Mouse (Mus musculus): Measurements from ENCODE around the gene Xpot. TPM values are rescaled to one million over a fixed set of nuclear protein-coding genes. Genes with fewer than 3 reads are reported as not detected.

Gene Xpot
- 53.9 and 56.1 TPM in 2 replicates for polyA plus RNA-seq (2015; fragmentation: Nextera tagmentation; extraction: Ambion mirVana)

- under 1% methylated on average over 70 of the region's 70 CpGs for WGBS
- H3K4me1 ChIP-seq (ENCODE audit: control insufficient read depth, insufficient read depth, low read length) = peaks cover 12% of the 10 kb centered on the region
- H3K27me3 ChIP-seq (ENCODE audit: control insufficient read depth, insufficient read depth, low read length) = no peaks in the 10 kb centered on the region
- H3K4me3 ChIP-seq (replicated peaks; ENCODE audit: low read length) = peak within 1 kb of the TSS; percentile 92
- peak within 1 kb of the TSS; percentile 96 for H3K27ac ChIP-seq (ENCODE audit: low read length)
- peak; percentile 100 for ATAC-seq (ENCODE audit: insufficient read depth, low FRiP score)
- peaks cover 6% of the 10 kb centered on the region for H3K36me3 ChIP-seq (ENCODE audit: control insufficient read depth, insufficient read depth, low read length)
- peak within 1 kb of the TSS; percentile 64 for H3K4me2 ChIP-seq (ENCODE audit: low read depth, low read length)
- H3K9me3 ChIP-seq (replicated peaks; ENCODE audit: control insufficient read depth, low read length) = no peaks in the 10 kb centered on the region
- H3K9ac ChIP-seq (ENCODE audit: low read length) = peak within 1 kb of the TSS; percentile 94
Measured at GRCm38 (mm10) chr10:121626186-121626882, at the start of gene Xpot. Xpot (minus strand) TSS chr10:121626332.

GRCm38 (mm10) chr10:121669103-121669502 is 43.0 kb upstream of the Xpot start:
- H3K36me3 ChIP-seq (ENCODE audit: control insufficient read depth, insufficient read depth, low read length) = no peaks in the 10 kb centered on the region
- H3K4me2 ChIP-seq (ENCODE audit: low read depth, low read length) = no peak overlapping the region
- no peak overlapping the region for H3K9ac ChIP-seq (ENCODE audit: low read length)
- no peaks in the 10 kb centered on the region for H3K9me3 ChIP-seq (replicated peaks; ENCODE audit: control insufficient read depth, low read length)
- no peaks in the 10 kb centered on the region for H3K4me1 ChIP-seq (ENCODE audit: control insufficient read depth, insufficient read depth, low read length)
- ATAC-seq (ENCODE audit: insufficient read depth, low FRiP score) = no peak
- WGBS = 80% methylated on average over 10 of the region's 10 CpGs
- H3K27me3 ChIP-seq (ENCODE audit: control insufficient read depth, insufficient read depth, low read length) = no peaks in the 10 kb centered on the region
- H3K4me3 ChIP-seq (replicated peaks; ENCODE audit: low read length) = no peak overlapping the region
- H3K27ac ChIP-seq (ENCODE audit: low read length) = no peak overlapping the region

GRCm38 (mm10) chr10:121665631-121666145 is 39.6 kb upstream of the Xpot start:
- H3K27me3 ChIP-seq (ENCODE audit: control insufficient read depth, insufficient read depth, low read length) = no peaks in the 10 kb centered on the region
- no peaks in the 10 kb centered on the region for H3K36me3 ChIP-seq (ENCODE audit: control insufficient read depth, insufficient read depth, low read length)
- H3K4me2 ChIP-seq (ENCODE audit: low read depth, low read length) = no peak overlapping the region
- H3K9me3 ChIP-seq (replicated peaks; ENCODE audit: control insufficient read depth, low read length) = no peaks in the 10 kb centered on the region
- H3K27ac ChIP-seq (ENCODE audit: low read length) = no peak overlapping the region
- H3K4me3 ChIP-seq (replicated peaks; ENCODE audit: low read length) = no peak overlapping the region
- 62% methylated on average over 8 of the region's 8 CpGs for WGBS
- no peak overlapping the region for H3K9ac ChIP-seq (ENCODE audit: low read length)
- no peaks in the 10 kb centered on the region for H3K4me1 ChIP-seq (ENCODE audit: control insufficient read depth, insufficient read depth, low read length)
- no peak for ATAC-seq (ENCODE audit: insufficient read depth, low FRiP score)

- WGBS = 66% methylated on average over 13 of the region's 13 CpGs
- no peak overlapping the region for H3K4me2 ChIP-seq (ENCODE audit: low read depth, low read length)
- no peaks in the 10 kb centered on the region for H3K36me3 ChIP-seq (ENCODE audit: control insufficient read depth, insufficient read depth, low read length)
- no peak overlapping the region for H3K4me3 ChIP-seq (replicated peaks; ENCODE audit: low read length)
- ATAC-seq (ENCODE audit: insufficient read depth, low FRiP score) = no peak
- no peaks in the 10 kb centered on the region for H3K27me3 ChIP-seq (ENCODE audit: control insufficient read depth, insufficient read depth, low read length)
- no peak overlapping the region for H3K27ac ChIP-seq (ENCODE audit: low read length)
- H3K4me1 ChIP-seq (ENCODE audit: control insufficient read depth, insufficient read depth, low read length) = no peaks in the 10 kb centered on the region
- no peaks in the 10 kb centered on the region for H3K9me3 ChIP-seq (replicated peaks; ENCODE audit: control insufficient read depth, low read length)
- no peak overlapping the region for H3K9ac ChIP-seq (ENCODE audit: low read length)
Measured at GRCm38 (mm10) chr10:121663599-121663998, 37.5 kb upstream of the Xpot start.

GRCm38 (mm10) chr10:121662711-121663110 is 36.6 kb upstream of the Xpot start:
- no peak overlapping the region for H3K4me2 ChIP-seq (ENCODE audit: low read depth, low read length)
- H3K36me3 ChIP-seq (ENCODE audit: control insufficient read depth, insufficient read depth, low read length) = no peaks in the 10 kb centered on the region
- H3K27me3 ChIP-seq (ENCODE audit: control insufficient read depth, insufficient read depth, low read length) = no peaks in the 10 kb centered on the region
- no peaks in the 10 kb centered on the region for H3K9me3 ChIP-seq (replicated peaks; ENCODE audit: control insufficient read depth, low read length)
- H3K9ac ChIP-seq (ENCODE audit: low read length) = no peak overlapping the region
- no peak overlapping the region for H3K4me3 ChIP-seq (replicated peaks; ENCODE audit: low read length)
- WGBS = 91% methylated on average over 2 of the region's 2 CpGs
- no peak for ATAC-seq (ENCODE audit: insufficient read depth, low FRiP score)
- no peaks in the 10 kb centered on the region for H3K4me1 ChIP-seq (ENCODE audit: control insufficient read depth, insufficient read depth, low read length)
- H3K27ac ChIP-seq (ENCODE audit: low read length) = no peak overlapping the region

- 80% methylated on average over 4 of the region's 4 CpGs for WGBS
- Histone ChIP-seq H3K4me1 (ENCODE audit: control insufficient read depth, insufficient read depth, low read length) (no peaks in the 10 kb centered on the region), H3K27me3 (ENCODE audit: control insufficient read depth, insufficient read depth, low read length) (no peaks in the 10 kb centered on the region), H3K4me2 (ENCODE audit: low read depth, low read length) (no peak overlapping the region), H3K4me3 (replicated peaks; ENCODE audit: low read length) (no peak overlapping the region), H3K36me3 (ENCODE audit: control insufficient read depth, insufficient read depth, low read length) (no peaks in the 10 kb centered on the region), H3K27ac (ENCODE audit: low read length) (no peak overlapping the region), H3K9me3 (replicated peaks; ENCODE audit: control insufficient read depth, low read length) (no peaks in the 10 kb centered on the region), H3K9ac (ENCODE audit: low read length) (no peak overlapping the region)
- no peak for ATAC-seq (ENCODE audit: insufficient read depth, low FRiP score)
Measured at GRCm38 (mm10) chr10:121655907-121656306, 29.8 kb upstream of the Xpot start.

- H3K4me3 ChIP-seq (replicated peaks; ENCODE audit: low read length) = no peak overlapping the region
Measured at GRCm38 (mm10) chr10:121653079-121653478, 26.9 kb upstream of the Xpot start.

GRCm38 (mm10) chr10:121646294-121646693 is 20.2 kb upstream of the Xpot start:
- Histone ChIP-seq H3K4me3 (replicated peaks; ENCODE audit: low read length) (no peak overlapping the region), H3K9ac (ENCODE audit: low read length) (no peak overlapping the region), H3K4me1 (ENCODE audit: control insufficient read depth, insufficient read depth, low read length) (peaks cover 6% of the 10 kb centered on the region; the same call in 1 of the 2 replicates), H3K27ac (ENCODE audit: low read length) (no peak overlapping the region), H3K9me3 (replicated peaks; ENCODE audit: control insufficient read depth, low read length) (no peaks in the 10 kb centered on the region), H3K4me2 (ENCODE audit: low read depth, low read length) (no peak overlapping the region), H3K27me3 (ENCODE audit: control insufficient read depth, insufficient read depth, low read length) (peaks cover 10% of the 10 kb centered on the region), H3K36me3 (ENCODE audit: control insufficient read depth, insufficient read depth, low read length) (no peaks in the 10 kb centered on the region)
- WGBS = 58% methylated on average over 6 of the region's 6 CpGs
- no peak for ATAC-seq (ENCODE audit: insufficient read depth, low FRiP score)

More at GRCm38 (mm10) chr10:121653079-121653478, 26.9 kb upstream of the Xpot start:
- H3K4me2 ChIP-seq (ENCODE audit: low read depth, low read length) = no peak overlapping the region
- H3K9ac ChIP-seq (ENCODE audit: low read length) = no peak overlapping the region
- 89% methylated on average over 1 of the region's 1 CpGs for WGBS
- no peaks in the 10 kb centered on the region for H3K27me3 ChIP-seq (ENCODE audit: control insufficient read depth, insufficient read depth, low read length)
- no peak for ATAC-seq (ENCODE audit: insufficient read depth, low FRiP score)
- no peaks in the 10 kb centered on the region for H3K4me1 ChIP-seq (ENCODE audit: control insufficient read depth, insufficient read depth, low read length)
- no peaks in the 10 kb centered on the region for H3K36me3 ChIP-seq (ENCODE audit: control insufficient read depth, insufficient read depth, low read length)
- no peak overlapping the region for H3K27ac ChIP-seq (ENCODE audit: low read length)
- H3K9me3 ChIP-seq (replicated peaks; ENCODE audit: control insufficient read depth, low read length) = no peaks in the 10 kb centered on the region

GRCm38 (mm10) chr10:121642054-121642947 is 16.2 kb upstream of the Xpot start:
- no peaks in the 10 kb centered on the region for H3K9me3 ChIP-seq (replicated peaks; ENCODE audit: control insufficient read depth, low read length)
- WGBS = 5% methylated on average over 27 of the region's 28 CpGs
- no peaks in the 10 kb centered on the region for H3K36me3 ChIP-seq (ENCODE audit: control insufficient read depth, insufficient read depth, low read length)
- peaks cover 14% of the 10 kb centered on the region for H3K27me3 ChIP-seq (ENCODE audit: control insufficient read depth, insufficient read depth, low read length)
- ATAC-seq (ENCODE audit: insufficient read depth, low FRiP score) = 0 out of 2 replicates have a peak, but pooled peaks have one; percentile 54
- H3K4me1 ChIP-seq (ENCODE audit: control insufficient read depth, insufficient read depth, low read length) = peaks cover 6% of the 10 kb centered on the region; the same call in 1 of the 2 replicates
- H3K9ac ChIP-seq (ENCODE audit: low read length) = peak overlapping the region; percentile 62
- peak overlapping the region; percentile 98 for H3K4me2 ChIP-seq (ENCODE audit: low read depth, low read length)
- no peak overlapping the region for H3K27ac ChIP-seq (ENCODE audit: low read length)
- peak overlapping the region; percentile 61 for H3K4me3 ChIP-seq (replicated peaks; ENCODE audit: low read length)
